Mouse (Mus musculus) frontal cortex, adult 2 months (tissue): Measurements from ENCODE around the gene Fam20c. TPM values are rescaled to one million over a fixed set of nuclear protein-coding genes. Genes with fewer than 3 reads are reported as not detected.

Experiments used
- DNase-seq, 2 experiments: peaks; one replicate each; pipeline ENCODE4 v3.0.0; 2022; ENCODE audit warnings: low spot score in 1 of 2; ENCODE audit errors: extremely low spot score in 1 of 2
- polyA plus RNA-seq: library from polyadenylated mRNA; depleted of rRNA; stranded (reverse); fragments of >200 nt; gene quantifications from 2 replicates; pipeline ENCODE4 v1.2.3, GENCODE M21; 2012

Gene Fam20c
- polyA plus RNA-seq, 1 experiment, result 64.3 TPM

DNA sequence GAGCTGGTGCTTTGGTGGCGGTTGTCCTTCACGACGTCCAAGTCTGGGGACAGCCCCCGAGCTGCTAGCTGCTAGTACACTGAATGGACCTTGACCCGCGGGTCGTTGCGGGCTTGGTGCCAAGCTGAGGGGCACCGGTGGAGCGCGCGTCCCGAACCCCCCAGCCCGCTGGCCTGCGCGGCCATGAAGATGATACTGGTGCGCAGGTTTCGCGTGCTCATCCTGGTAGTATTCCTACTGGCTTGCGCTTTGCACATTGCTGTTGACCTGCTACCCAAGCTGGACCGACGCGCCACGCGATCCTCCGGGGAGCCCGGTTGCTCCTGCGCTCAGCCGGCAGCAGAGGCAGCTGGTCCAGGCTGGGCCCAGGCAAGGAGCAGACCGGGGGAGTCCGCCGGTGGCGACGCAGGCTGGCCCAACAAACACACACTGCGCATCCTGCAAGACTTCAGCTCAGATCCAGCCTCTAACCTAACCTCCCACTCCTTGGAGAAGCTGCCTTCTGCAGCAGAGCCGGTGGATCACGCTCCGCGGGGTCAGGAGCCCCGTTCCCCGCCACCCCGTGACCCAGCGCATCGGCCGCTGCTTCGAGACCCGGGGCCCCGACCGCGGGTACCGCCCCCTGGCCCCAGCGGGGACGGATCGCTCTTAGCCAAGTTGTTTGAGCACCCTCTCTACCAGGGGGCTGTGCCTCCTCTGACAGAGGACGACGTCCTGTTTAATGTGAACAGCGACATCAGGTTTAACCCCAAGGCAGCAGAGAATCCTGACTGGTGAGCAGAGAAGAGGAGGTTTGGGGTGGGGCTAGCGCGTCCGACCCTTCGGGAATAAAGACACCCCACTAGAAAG, 1.4 kb downstream of the Fam20c start:
- peak in 1 of 2 experiments; percentile 33 for DNase-seq

DNA sequence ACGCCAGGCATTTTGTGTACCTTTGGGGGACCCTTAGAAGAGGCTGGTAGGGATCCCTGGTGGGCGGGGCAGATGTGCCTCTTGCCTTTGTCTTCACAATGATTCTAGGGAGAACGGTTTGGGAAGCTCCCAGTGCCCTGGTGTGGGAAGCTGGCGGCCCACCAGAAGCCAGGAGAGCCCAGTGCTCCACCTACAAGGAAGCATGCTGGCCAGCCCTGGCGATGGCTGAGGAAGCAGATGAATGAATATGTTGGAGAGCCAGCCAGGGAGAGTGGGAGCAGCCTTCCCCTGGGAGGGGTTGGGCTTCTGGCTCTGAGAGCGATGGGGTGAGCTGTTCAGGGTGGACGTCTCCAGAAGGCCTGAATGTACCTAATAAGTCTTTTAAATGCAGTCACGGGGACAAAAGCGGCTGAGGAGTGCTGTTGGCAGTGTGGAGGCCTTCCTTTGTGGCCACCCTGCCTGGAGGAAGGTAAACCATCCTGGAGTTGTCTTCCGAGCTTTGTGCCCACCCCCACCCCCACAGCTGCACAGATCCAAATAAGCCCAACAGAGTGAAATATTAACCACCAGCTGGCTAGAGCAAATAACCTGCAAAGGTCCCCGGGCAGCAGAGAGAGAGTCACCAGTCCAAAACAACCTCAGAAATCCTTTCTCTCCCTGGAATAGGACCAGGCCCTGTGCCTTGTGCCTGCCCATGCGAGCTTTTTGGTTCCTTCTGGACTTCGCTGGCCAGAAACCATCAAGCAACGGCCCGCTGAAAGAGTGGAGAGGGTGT, 2.2 kb downstream of the Fam20c start:
- peak; percentile 34 to 56 for DNase-seq

GRCm38 (mm10) chr5:138757135-138757534, 2.8 kb downstream of the Fam20c start:
- no peak for DNase-seq

- no peak for DNase-seq
These were observed 3.3 kb downstream of the Fam20c start for GRCm38 (mm10) chr5:138757616-138758015.

GRCm38 (mm10) chr5:138758533-138758932, 4.2 kb downstream of the Fam20c start:
- DNase-seq, result no peak

- no peak for DNase-seq
These were observed 7.6 kb downstream of the Fam20c start for GRCm38 (mm10) chr5:138761836-138762334.

GRCm38 (mm10) chr5:138762361-138762760, 8.0 kb downstream of the Fam20c start:
- no peak for DNase-seq

- DNase-seq, result no peak
These were observed 10.3 kb downstream of the Fam20c start for GRCm38 (mm10) chr5:138764601-138765000.

DNA sequence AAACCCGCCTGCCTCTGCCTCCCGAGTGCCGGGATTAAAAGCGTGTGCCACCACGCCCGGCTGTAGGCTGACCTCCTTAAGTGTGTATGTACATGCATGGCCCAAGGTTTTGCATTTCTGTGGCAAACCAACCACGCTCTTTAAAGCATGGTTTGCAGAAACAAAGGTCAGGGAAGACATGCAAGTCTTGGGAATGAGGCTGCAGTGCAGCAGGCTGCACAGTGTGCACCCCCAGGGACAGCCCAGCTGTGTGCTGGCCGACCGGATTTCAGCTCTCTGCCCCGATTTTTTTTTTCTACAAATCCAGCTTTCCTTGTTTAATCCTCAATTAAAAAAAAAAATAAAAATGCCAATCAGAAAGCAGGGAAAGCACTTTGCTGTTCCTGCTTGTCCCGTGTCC, 13.3 kb downstream of the Fam20c start:
- DNase-seq, result no peak

- no peak for DNase-seq
These were observed 14.4 kb downstream of the Fam20c start for GRCm38 (mm10) chr5:138768704-138769103.

GRCm38 (mm10) chr5:138769126-138769525, 14.8 kb downstream of the Fam20c start:
- DNase-seq, result no peak

GRCm38 (mm10) chr5:138775096-138775495, 20.8 kb downstream of the Fam20c start:
- DNase-seq, result no peak

DNA sequence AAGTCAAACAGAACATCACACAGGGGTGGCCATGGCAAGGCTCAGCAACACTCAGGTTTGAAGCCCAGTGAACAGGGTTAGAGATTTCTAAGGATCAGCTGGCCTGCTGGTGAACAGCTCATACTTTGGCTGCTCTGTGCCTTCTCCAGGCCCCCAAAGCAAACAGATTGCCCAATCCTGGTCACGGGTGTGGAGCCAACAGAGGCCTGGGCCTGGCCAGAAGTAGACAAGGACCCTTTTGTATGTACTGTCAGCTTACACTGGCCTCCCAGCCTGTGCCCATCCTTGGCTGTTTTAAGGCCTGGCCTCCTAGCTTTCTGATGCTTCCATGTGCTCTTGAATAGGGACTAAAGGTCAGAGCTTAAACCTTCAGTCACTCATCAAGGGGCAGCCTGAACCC, 22.0 kb downstream of the Fam20c start:
- DNase-seq, result peak in 1 of 2 experiments; percentile 39

DNA sequence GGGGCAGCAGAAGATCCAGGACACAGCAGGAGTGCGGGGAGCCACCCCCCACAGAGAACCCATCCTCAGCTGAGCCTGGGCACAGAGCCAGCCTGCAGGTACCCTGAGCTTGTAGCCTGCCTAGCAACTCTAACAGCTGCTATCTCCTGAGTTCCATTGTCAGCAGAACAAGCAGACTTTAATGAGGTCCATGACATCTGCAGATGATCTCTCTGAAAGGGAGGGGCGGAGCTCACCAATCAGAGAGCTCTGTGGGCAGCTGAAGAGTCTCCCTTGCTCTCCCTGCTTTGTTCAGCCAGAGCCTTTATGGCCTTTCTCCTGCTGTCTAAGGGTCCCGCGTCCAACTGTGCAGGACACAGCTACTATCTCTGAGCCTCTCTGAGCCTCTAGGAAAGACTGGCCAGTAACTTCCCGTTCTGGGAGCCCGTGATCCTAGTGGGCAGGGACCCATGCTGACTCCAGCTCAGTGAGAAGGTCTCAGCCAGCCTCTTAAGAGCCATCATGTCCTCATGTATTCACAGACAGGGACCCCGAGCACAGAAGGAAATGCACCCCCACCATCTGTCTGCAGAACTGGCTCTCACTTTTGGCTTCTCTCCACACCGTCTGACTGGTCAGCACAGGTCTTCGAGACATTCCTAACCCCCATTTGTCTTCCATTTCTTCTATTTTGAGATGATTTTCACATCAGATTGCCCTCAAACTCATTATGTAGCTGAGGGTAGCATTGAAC, 24.6 kb downstream of the Fam20c start:
- DNase-seq, result peak in 1 of 2 experiments; percentile 39

- no peak for DNase-seq
These were observed 25.3 kb downstream of the Fam20c start for GRCm38 (mm10) chr5:138779655-138780054.

GRCm38 (mm10) chr5:138782697-138783096, 28.4 kb downstream of the Fam20c start:
- no peak for DNase-seq

- DNase-seq, result no peak
These were observed 28.9 kb downstream of the Fam20c start for GRCm38 (mm10) chr5:138783181-138783580.

DNA sequence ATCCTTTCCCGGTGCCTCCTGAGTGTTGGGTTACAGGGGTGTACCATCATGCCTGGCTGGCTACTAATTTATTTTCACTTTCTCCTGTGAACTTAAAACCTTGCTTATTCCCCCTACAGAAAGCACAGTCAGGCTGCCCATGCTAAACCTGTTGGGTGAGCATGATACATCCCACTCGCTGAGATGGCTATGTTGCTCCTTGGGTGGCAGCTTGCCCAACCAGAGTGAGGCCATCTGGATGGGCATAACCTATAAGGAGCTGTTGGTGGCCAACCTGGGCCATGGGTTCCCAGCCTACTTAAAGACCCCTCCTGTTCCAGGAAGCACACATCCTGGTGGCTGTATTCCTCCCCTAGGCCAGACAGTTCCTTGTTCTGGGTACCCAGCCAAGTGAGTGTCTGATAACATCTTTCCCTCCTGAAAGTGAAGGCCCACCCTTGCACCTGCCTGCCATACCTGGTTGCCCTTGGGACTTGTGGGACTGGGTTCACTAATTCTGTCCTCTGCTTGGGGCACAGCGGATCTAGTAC, 31.7 kb downstream of the Fam20c start:
- DNase-seq, result no peak

DNA sequence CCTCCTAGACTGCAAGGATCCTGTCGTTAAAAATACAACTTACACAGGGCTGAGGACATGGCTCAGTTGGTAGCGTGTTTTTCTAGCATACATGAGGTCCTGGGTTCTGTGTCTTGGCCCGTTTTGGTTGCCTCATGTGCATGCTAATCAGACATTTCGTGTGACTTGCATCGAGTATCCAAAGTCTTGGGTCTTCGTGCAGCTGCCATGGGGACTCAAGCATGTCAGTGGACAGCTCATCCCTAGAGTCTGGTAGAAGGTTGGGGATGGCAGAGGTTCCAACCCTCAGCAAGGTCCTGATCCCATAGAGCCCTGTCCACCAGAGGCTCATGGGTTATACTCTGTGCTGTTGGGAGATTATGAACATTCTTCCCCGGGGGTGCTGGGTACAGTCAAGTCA, 33.3 kb downstream of the Fam20c start:
- no peak for DNase-seq

- DNase-seq, result no peak
These were observed 34.3 kb downstream of the Fam20c start for GRCm38 (mm10) chr5:138788481-138789211.
